Mouse (Mus musculus): ENCODE measurements at regions not wholly inside any gene's neighbourhood (a gene's known extent, or its start where the extent isn't known, plus 50 kb on each side); places are given as distances from the start of the nearest gene placed in this dataset.
"Not testable (repeated sequence)": the region's sequence is repeated elsewhere in the genome, so short reads cannot be mapped to it uniquely, and the experiment has no call there.

DNA sequence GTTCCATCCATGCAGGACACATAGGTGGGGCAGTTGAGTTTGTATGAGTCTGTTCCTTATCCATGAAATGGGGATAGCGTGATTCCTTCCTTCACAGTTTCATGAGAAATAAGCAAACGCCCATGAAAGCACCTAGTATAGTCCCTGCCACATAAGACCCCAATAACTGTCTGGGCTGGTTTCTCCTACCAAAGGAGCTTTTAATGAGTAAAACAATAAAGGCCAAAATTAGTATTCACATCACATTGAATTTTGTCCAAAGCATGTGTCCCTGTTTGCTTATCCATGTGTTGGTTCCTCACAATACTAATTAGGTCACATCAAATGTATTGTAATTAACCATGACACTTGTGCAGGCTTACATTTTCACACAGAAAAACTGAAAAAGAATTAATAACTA, 221.3 kb downstream of the Prdm13 start:
- no peak for DNase-seq (ENCODE audit: low read depth, low spot score)

DNA sequence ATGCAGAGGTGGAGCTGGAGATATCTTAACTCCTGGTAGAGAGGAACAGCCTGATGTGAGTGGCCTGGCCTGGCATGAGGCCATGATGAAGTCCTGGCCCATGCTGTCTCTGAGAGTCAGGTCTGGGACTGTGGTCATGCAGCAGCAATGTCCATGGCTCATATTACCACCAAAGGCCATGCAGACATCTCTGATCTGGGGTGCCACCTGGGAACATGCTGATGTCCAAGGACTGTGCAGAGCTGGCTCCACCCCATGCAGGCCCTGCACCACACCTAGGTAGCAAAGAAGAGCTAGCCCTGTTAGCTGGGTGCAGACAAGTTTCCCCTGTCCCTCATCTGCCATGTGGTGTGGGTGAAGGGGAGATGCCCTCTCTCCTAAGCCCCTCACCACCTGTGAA, 244.5 kb downstream of the Prdm13 start:
- no peak for DNase-seq (ENCODE audit: low read depth, low spot score)

DNA sequence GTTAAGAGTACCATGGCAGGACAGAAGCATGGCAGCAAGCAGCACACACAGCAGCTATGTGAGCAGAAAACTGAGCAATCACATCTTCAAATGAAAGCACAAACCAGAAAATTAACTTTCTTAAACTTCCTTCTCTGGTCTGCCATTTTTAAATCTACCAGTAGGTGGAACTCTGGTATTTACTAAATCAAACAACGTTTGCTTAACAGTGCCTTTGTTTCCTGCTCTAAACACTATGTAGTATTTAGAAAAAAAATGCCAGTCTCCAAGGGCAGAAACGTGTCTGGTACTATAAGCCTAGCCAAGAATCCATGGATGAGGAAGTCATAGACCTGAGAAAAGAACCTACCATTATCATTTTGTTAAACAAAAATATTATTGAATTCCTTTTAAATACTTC, 249.1 kb downstream of the Prdm13 start:
- peak; percentile 7 for DNase-seq (ENCODE audit: low read depth, low spot score)

DNA sequence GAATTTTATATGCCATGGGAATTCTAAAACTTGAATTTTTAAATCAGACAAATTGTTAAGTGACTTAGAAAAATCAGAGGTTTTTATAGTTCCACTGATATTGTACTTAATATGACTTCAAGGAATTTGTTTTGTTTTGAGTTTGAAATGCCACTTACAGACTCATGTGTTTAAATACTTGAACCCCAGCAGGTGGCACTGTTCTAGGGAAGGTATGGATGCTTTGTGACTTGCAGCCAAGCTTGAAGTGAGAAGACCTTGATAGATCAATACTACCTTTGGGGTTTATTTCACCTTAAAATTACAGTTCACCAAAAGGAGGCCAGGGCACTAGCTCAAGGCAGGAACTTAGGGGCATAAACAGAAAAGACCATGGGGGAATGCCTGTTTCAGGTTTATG, 277.9 kb downstream of the Prdm13 start:
- DNase-seq (ENCODE audit: low read depth, low spot score) = peak; percentile 30

DNA sequence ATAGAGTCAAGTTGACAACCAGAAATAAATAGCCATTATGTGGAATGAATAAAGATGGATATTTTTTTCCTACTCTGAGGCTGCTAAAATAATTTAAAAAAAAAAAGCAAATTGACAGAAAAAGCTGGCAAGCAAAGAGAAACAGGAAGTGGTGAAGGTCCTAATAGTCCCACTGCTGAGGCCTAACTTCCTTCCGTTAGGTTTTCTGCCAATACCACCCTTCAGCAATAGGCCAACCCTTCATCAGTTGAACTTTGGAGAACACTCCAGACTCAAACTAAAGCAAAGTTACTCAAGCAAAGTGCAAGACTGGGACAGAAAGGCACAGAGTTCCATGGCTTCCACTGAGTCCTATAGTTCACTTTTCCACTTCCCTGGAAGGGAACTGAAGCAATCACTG, 316.4 kb downstream of the Prdm13 start:
- no peak for DNase-seq (ENCODE audit: low read depth, low spot score)

DNA sequence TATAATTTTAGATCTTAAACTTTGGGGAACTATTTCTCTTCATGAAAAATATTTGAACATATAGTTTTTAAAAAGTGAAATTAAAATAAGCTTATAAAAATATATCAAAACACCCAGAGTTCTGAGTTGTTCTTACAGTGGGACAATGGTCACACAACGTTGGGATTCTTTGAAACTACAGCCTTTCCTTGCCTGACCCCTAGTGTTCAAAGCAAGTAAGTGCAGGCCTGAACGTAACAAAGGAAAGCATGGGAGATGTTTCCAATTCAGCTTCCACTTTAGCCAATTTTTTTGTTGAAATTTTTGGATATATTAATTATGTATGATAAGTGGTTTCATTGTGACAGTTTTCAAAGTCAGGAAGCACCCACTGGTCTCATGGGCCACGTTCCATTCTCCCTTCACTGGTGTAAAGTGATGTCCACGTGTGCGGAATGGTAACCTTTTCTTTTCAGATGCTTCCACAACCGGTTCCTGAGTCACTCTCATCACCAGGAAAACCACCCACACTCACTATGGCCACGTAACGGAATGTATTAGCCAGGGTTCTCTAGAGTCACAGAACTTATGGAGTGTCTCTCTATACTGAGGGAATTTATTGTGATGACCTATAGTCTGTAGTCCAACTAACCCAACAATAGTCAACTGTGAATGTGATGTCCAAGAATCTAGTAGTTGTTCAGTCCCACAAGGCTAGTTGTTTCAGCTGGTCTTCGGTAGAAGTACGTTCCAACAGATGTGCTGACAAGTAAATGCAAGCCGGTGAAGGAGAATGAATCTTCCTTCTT, 317.3 kb downstream of the Prdm13 start:
- peak; percentile 37 for DNase-seq (ENCODE audit: low read depth, low spot score)

DNA sequence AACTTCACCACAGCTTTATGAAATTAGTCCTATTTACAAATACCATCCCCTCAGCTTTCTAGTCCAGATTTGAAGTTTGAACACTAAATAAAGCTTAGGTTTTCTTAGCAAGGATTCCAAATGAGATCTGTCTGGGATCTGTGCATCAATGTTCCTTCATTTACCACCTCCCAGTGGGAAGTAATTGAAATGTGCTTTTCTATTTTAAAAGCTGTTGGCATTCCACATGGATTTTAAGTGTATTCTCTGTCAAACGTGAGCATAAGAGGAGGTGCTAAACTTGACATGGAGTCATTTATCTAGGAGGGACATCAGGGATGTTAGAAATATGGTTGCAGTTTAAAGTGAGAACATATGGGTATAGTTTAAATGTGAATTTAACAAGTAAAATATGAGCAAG, 364.0 kb downstream of the Prdm13 start:
- DNase-seq (ENCODE audit: low read depth, low spot score) = no peak

DNA sequence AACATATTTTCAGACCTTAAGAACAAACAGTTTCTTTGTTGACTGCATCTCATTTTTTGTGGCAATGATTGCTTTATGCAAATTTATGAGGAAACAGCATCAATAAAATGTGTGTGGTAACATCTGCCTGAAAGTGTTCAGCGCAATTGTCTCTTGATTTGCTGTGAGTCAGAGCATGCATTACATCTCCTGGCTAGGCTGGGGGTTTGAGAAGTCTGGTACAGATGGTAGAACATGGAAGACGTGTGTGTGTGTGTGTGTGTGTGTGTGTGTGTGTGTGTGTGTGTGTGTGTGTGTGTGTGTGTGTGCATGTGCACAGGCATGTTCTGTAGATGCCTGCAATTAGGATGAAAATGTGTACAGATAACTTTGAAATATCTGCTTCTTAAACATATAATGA, 376.5 kb downstream of the Prdm13 start:
- DNase-seq (ENCODE audit: low read depth, low spot score) = not testable (repeated sequence)

DNA sequence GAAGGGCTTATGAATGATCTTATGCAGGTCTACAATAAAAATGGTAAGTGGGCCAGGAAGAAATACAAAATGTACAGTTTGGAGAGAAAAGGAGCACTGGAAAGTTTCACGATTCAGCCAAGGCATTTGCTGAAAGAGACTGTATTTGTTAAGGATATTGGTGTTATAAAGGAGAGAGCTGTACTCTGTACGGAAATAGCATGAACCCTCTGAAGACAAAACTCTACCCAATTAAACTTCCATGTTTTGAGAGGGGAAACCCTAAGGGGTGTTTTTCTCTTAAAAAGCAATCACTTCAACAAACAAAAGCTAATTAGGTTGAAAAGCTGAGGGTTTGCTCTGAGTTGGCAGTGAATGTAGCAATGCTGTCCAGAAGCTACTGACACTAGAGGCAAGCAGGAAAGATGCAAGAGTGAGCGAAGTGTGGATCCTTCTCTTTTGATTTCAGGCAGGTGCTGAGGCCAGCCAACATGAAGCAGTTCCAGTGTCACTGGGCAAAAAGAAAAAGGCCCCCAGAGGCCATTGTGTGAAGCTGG, 378.2 kb downstream of the Prdm13 start:
- no peak for DNase-seq (ENCODE audit: low read depth, low spot score)

DNA sequence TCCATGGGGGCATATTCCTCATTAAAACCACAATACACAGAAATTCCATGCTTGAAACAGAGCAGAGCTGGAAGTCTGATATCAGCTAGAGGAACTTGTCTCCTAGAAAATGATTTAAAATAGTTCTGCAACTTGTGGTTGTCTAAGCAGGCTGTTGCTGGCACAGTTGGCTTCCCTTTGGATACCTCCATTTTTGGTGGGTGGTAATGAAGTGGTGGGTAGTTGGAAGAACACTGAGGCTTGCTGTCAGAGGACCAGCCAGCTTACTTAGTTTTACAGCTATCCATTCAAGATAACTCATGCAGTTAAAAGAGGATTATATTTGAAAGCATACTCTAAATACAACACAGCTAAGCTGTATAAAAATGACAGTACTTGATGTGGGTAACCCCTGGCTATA, 385.6 kb downstream of the Prdm13 start:
- no peak for DNase-seq (ENCODE audit: low read depth, low spot score)

DNA sequence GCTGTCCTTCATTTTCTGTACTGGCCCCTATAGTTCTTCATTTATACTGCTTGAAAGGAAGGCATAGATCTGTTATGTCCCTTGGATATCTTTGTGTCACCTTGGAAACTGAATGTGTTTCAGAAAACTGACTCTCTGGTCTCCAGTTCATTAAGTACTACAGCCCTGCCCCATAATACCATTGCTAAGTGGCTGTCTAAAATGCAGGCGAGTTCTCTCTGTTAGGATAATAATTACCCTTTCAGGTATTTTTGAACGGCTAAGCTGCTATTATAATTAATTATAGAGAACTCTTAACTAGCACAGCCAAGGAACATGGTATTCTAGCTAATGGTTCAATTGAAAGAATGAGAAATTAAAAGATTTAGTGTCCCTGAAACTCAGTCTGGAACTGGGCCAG, 418.5 kb downstream of the Prdm13 start:
- no peak for DNase-seq (ENCODE audit: low read depth, low spot score)

DNA sequence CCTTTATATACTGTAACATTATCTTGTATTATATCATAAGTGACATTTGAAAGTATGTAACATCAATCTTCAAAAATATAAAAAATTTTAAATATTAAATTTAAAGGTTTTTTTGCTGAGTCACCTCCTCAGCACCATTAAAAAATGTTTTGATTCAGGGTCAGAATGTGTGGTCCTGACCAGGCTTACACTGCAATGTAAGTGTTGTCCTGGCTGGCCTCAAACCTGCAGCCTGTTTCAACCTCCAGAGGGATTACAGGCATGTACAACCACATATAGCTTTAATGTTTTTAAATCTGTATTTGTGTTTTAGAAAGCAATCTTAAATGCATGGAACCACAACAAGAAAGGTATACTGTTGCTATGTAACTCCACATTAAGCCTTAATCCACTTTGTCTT, 418.9 kb downstream of the Prdm13 start:
- DNase-seq (ENCODE audit: low read depth, low spot score) = no peak

DNA sequence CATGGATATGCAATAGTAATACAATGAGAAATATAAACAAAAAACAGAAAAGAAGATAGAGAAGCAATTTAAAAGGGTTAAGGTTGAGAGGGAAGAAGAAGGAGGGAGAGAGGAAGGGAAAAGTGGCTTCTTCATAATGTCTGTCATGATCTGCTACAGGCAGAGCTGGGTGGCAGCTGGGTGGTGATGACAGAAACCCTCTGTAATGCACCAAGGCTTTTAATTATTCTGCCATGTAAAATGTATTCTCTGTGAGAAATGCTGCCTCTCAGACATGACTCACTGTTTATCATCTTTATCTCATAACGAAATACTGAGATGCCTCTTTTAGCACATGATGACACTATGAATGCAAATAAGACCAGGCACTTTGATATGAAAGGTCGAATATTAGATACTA, 435.4 kb downstream of the Prdm13 start:
- no peak for DNase-seq (ENCODE audit: low read depth, low spot score)

DNA sequence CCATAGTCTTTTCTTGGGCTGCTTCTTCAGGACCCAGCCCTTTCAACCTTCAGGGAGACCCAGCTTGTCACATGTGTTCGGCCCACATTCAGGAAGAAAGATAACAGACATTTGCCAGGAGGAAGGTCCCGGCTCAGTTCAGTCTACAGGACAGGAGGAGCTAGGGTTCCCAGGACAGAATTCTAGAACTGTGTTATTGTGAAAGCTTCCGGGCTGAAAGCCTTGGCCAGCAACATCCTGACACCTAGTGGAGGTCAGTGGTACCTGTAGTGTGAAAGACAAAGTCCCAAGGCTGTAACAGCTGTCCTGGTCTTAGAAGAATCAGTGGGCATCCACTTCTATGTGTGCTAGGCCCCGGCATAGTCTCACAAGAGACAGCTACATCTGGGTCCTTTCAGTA, 463.1 kb downstream of the Prdm13 start:
- peak; percentile 53 for DNase-seq (ENCODE audit: low read depth, low spot score)

DNA sequence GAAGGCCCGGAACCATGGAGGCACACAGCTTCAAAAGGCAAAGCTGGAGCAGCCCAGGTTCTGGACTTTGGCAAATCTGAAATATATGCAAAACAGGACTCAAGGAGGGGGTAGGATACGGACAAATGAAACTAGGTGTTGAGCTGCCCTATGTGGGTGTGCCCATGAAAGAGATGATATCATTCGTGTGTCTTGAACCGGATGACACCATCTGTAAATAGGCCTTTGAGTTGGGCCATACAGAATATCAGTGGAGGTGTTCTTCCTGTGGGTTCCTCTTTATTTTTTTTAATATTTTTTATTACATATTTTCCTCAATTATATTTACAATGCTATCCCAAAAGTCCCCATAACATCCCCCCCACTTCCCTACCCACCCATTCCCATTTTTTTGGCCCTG, 478.1 kb downstream of the Prdm13 start:
- DNase-seq (ENCODE audit: low read depth, low spot score) = no peak

DNA sequence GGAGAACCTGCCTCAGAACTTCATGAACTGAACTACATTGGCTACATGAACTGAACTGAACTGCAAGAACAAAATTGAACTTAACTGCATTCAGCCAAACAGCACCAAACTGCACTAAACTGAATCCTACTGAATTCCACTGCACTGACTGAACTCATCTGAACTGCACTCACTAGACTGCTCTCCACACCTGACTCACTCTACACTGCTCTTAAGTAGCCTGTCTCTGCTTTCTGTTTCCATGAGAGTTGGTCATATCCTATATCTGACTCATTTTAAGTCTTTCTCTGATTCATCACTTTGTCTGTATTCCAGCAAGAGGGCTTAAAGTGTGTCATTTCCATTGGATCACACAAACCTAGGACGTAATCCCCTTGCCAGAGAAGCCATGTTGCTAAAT, 490.1 kb downstream of the Prdm13 start:
- DNase-seq (ENCODE audit: low read depth, low spot score) = no peak

DNA sequence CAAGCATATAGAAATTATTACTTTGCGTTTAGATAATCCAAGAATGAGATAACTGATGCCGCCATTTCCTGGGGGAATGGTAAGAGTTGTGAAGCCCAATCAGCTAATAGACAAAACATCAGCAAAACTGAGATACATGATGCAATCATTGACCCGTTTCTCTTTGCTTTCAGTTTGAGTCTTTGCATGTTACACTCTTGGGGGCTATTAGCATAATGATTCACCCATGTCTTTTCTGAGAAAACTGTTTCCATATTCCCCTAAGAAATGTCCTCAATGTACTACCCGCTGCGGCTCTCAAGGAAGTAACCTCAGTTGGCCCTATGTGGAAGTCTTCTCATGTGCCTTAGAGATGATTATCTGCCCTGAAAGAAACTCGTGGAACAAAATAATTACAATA, 512.0 kb downstream of the Prdm13 start:
- no peak for DNase-seq (ENCODE audit: low read depth, low spot score)

DNA sequence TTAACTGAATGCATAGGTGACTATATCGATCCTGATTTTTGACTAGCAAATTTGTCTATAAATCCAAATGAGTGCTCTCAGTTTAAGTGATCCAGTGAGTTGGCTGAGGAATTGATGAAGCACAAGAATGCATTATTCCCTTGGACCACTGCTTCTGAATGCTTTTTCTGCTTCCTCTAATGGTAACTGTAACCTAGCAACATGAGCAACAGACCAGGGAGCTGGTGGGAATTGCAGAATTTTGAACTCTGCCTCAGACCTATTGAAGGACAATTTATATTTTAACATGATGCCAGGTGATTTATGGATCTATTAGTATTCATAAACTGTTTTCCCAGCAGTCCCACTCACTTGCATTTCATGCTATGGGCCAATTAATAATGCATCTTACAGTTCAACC, 512.7 kb downstream of the Prdm13 start:
- DNase-seq (ENCODE audit: low read depth, low spot score) = no peak

DNA sequence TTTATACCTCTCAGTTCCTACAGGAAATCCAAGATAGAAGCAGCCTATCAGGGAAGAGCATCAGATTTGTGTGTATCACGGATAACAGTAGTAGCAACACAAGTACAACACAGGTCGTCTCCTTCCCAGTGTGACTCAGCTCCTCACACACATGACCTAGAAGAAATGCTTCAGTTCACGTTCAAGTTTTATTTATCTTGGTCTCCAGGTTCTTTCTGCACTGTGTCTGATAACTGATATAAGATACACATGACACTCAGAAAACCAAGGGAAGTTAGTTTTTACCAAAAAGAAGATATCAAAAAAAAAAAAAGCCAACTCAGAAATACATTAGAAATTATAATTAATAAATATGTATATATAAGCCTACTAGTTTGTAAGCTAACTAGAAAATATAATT, 515.0 kb downstream of the Prdm13 start:
- no peak for DNase-seq (ENCODE audit: low read depth, low spot score)

DNA sequence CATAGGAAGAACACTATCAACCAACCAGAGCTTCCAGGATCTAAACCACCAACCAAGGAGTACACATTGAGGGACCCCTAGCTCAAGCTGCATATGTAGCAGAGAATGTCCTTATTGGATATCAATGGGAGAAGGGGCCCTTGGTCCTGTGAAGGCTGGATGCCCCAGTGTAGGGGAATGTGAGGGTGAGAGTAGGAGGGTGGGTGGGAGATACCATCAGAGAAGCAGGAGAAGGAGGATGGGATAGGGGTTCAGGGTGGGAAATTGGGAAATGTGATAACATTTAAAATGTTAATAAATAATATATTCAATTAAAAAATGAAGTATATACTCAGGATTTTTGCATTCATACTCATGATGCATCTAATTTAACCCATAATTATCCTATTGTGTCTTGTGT, 523.6 kb downstream of the Prdm13 start:
- DNase-seq (ENCODE audit: low read depth, low spot score) = no peak

DNA sequence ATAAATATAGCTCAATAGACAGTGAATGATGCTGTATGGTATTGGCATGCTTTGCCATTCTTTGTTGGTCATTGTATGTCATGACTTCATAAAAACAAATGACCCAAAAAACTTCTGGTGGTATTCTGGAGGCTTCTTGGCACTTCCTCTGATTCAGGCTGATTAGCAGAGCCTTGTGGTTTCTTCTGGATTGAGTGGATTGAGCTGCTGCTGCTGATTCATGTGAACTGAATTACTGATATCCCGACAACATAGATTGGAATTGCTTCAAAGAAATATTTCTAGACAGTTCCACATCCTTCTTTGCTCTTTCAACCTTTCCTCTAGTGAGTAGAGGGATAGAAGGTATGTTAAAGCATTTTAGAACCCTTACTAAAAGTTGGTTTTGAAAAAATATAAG, 559.9 kb downstream of the Prdm13 start:
- no peak for DNase-seq (ENCODE audit: low read depth, low spot score)

DNA sequence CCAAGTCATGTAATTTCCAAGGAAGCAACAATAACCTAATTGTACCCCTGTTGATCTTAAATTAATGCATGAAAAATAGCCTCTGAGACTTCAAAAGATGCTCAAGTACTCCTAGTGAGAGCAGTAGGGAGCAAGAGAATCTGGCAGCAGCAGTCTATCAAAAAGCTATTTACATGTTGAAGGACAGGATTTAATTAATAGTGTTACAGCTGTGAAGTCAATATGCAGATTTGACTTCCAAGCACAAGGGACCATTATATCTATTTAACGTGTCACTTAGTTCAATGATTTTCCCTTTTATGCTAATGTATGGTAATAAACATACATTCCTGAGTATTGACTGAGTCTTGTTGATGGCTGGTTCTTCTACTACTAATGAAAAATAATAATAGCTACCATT, 590.0 kb downstream of the Prdm13 start:
- no peak for DNase-seq (ENCODE audit: low read depth, low spot score)

DNA sequence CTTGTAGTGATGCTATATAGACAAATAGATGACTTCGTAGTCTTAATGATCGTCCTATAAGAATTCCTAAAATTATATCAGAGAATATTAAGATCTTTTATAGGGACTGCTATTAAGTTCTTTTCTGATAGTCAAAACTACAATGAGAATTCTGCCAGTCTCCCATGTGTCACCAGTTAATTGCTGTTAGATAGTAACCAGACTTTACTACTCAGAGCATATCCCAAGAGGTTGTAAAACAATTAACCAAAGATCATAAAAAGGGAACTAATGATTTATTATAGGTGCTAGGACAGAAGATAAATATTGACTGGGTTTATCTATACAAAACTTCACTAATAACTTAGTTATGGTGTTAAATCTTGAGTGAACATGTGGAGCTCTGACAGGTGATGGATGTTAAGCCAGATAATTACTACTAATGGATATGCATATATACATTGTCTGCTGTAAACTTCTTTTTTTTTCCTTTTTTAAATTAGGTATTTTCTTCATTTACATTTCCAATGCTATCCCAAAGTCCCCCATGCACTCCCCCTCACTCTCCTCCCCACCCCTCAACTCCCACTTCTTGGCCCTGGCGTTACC, 615.5 kb downstream of the Prdm13 start:
- DNase-seq (ENCODE audit: low read depth, low spot score) = no peak

Data from 3T3-L1 (cell line).